Mouse (Mus musculus) myocyte (in vitro differentiated cells): ENCODE measurements around the gene Arl16. TPM values are rescaled to one million over a fixed set of nuclear protein-coding genes. Genes with fewer than 3 reads are reported as not detected.
"Not testable (repeated sequence)": the region's sequence is repeated elsewhere in the genome, so short reads cannot be mapped to it uniquely, and the experiment has no call there.

Experiments used
- H3K27me3 ChIP-seq: one replicate; pipeline ENCODE4 v1.6.1; 2011; ENCODE audit not compliant: control insufficient read depth, insufficient read depth, insufficient read length
- H3K36me3 ChIP-seq: one replicate; pipeline ENCODE4 v1.6.1; 2011; ENCODE audit not compliant: control insufficient read depth, insufficient read depth
- H3K4me2 ChIP-seq: one replicate; pipeline ENCODE4 v1.6.1; 2011; ENCODE audit warnings: low read depth, control low read depth
- H3K4me3 ChIP-seq: one replicate; pipeline ENCODE4 v1.5.1; 2011; ENCODE audit warnings: mild to moderate bottlenecking, control low read depth, moderate library complexity
- H3K79me2 ChIP-seq: one replicate; pipeline ENCODE4 v1.6.1; 2011; ENCODE audit not compliant: control insufficient read depth, insufficient read depth
- H3ac ChIP-seq: one replicate; pipeline ENCODE4 v1.6.1; 2011; ENCODE audit not compliant: control insufficient read depth, insufficient read length
- CEBPB ChIP-seq: IDR thresholded peaks from 2 replicates; pipeline ENCODE4 v1.6.1; 2011; ENCODE audit warnings: mild to moderate bottlenecking, moderate library complexity; ENCODE audit not compliant: poor library complexity, insufficient read depth, severe bottlenecking
- E2F4 ChIP-seq: IDR thresholded peaks from one replicate; pipeline ENCODE4 v1.6.1; 2011; ENCODE audit warnings: mild to moderate bottlenecking, control low read depth, moderate library complexity; ENCODE audit not compliant: insufficient read depth
- MAX ChIP-seq: IDR thresholded peaks from one replicate; pipeline ENCODE4 v1.6.1; 2011; ENCODE audit warnings: low read depth, mild to moderate bottlenecking, control low read depth
- MYOD1 ChIP-seq, 3 experiments: IDR thresholded peaks; one replicate each; pipeline ENCODE4 v1.6.1; 2011; ENCODE audit warnings: control low read depth in 2 of 3, low read depth in 2 of 3, mild to moderate bottlenecking in 2 of 3, moderate library complexity in 1 of 3; ENCODE audit not compliant: insufficient read length in 2 of 3, control insufficient read depth in 1 of 3
- MYOG ChIP-seq, 3 experiments: IDR thresholded peaks; one replicate each; pipeline ENCODE4 v1.6.1; 2011; ENCODE audit warnings: control low read depth in 2 of 3, low read depth in 2 of 3, mild to moderate bottlenecking in 2 of 3; ENCODE audit not compliant: insufficient read length in 2 of 3, control insufficient read depth in 1 of 3, insufficient read depth in 1 of 3
- POLR2A ChIP-seq: IDR thresholded peaks from one replicate; pipeline ENCODE4 v1.6.1; 2011; ENCODE audit warnings: low read depth, mild to moderate bottlenecking, control low read depth, moderate library complexity; ENCODE audit not compliant: insufficient read length
- POLR2AphosphoS2 ChIP-seq: IDR thresholded peaks from one replicate; pipeline ENCODE4 v1.6.1; 2011; ENCODE audit warnings: low read depth, control low read depth; ENCODE audit not compliant: insufficient read length
- REST ChIP-seq: IDR thresholded peaks from one replicate; pipeline ENCODE4 v1.6.1; 2011; ENCODE audit warnings: mild to moderate bottlenecking, control low read depth, moderate library complexity; ENCODE audit not compliant: insufficient read depth, insufficient read length
- SRF ChIP-seq: IDR thresholded peaks from one replicate; pipeline ENCODE4 v1.6.1; 2011; ENCODE audit warnings: low read depth; ENCODE audit not compliant: control insufficient read depth, insufficient read length
- TCF12 ChIP-seq: IDR thresholded peaks from one replicate; pipeline ENCODE4 v1.6.1; 2011; ENCODE audit warnings: mild to moderate bottlenecking, control low read depth; ENCODE audit not compliant: poor library complexity, insufficient read depth, severe bottlenecking
- TCF3 ChIP-seq: IDR thresholded peaks from one replicate; pipeline ENCODE4 v1.6.1; 2011; ENCODE audit warnings: low read depth, control low read depth; ENCODE audit not compliant: insufficient read length
- USF1 ChIP-seq: IDR thresholded peaks from one replicate; pipeline ENCODE4 v1.6.1; 2011; ENCODE audit warnings: low read depth, mild to moderate bottlenecking, control low read depth, moderate library complexity
- polyA plus RNA-seq: library from polyadenylated mRNA; unstranded; fragments of >200 nt; fragmentation: generic; extraction: Trizol; gene quantifications from one replicate; pipeline ENCODE4 v1.2.1, GENCODE M21; 2012; ENCODE audit warnings: missing spikeins

The Arl16 gene
- polyA plus RNA-seq, result 15.6 TPM

- peak within 1 kb of the TSS; percentile 91 for H3K4me2 ChIP-seq
- H3K27me3 ChIP-seq, result no peaks in the 10 kb centered on the region
- TF ChIP-seq REST (no peak), POLR2AphosphoS2 (peak; percentile 91), USF1 (no peak), SRF (peak; percentile 10), POLR2A (peak; percentile 88), MAX (no peak), MYOD1 (IDR thresholded peaks at IDR 0.05; ENCODE audit: control insufficient read depth in 1 of 3, insufficient read length in 2 of 3, low read depth in 2 of 3) (no peak), E2F4 (no peak), TCF3 (no peak), CEBPB (no peak), TCF12 (no peak), MYOG (IDR thresholded peaks at IDR 0.05; ENCODE audit: control insufficient read depth in 1 of 3, insufficient read depth in 1 of 3, insufficient read length in 2 of 3, low read depth in 2 of 3) (peak in 1 of 3 experiments; percentile 55)
- H3K4me3 ChIP-seq, result peak within 1 kb of the TSS; percentile 74
- H3K79me2 ChIP-seq, result peaks cover 22% of the 10 kb centered on the region
- H3K36me3 ChIP-seq, result peaks cover 20% of the 10 kb centered on the region
- peak within 1 kb of the TSS; percentile 67 for H3ac ChIP-seq
Observed at GRCm38 (mm10) chr11:120467051-120467735, at the start of gene Arl16. Arl16 (minus strand) TSS chr11:120467607.

GRCm38 (mm10) chr11:120517147-120517546 lies 49.7 kb upstream of the Arl16 start:
- no peak for TF ChIP-seq MAX
- Histone ChIP-seq H3K4me3 (no peak overlapping the region), H3K36me3 (no peaks in the 10 kb centered on the region), H3K4me2 (no peak overlapping the region), H3ac (no peak overlapping the region), H3K27me3 (no peaks in the 10 kb centered on the region), H3K79me2 (no peaks in the 10 kb centered on the region)

- Histone ChIP-seq H3K4me3 (no peak overlapping the region), H3ac (no peak overlapping the region), H3K4me2 (no peak overlapping the region), H3K27me3 (no peaks in the 10 kb centered on the region), H3K79me2 (no peaks in the 10 kb centered on the region), H3K36me3 (no peaks in the 10 kb centered on the region)
- TF ChIP-seq MYOD1 (IDR thresholded peaks at IDR 0.05; ENCODE audit: control insufficient read depth in 1 of 3, insufficient read length in 2 of 3, low read depth in 2 of 3), result no peak
- no peak for TF ChIP-seq POLR2AphosphoS2
- no peak for TF ChIP-seq CEBPB
- no peak for TF ChIP-seq MYOG (IDR thresholded peaks at IDR 0.05; ENCODE audit: control insufficient read depth in 1 of 3, insufficient read depth in 1 of 3, insufficient read length in 2 of 3, low read depth in 2 of 3)
- TF ChIP-seq E2F4, result no peak
- no peak for TF ChIP-seq TCF3
- TF ChIP-seq MAX, result no peak
- no peak for TF ChIP-seq SRF
- no peak for TF ChIP-seq POLR2A
- no peak for TF ChIP-seq REST
- no peak for TF ChIP-seq TCF12
- no peak for TF ChIP-seq USF1
Observed at GRCm38 (mm10) chr11:120515611-120516010, 48.2 kb upstream of the Arl16 start.

- not testable (repeated sequence) for H3ac ChIP-seq, H3K4me3 ChIP-seq, H3K27me3 ChIP-seq, H3K79me2 ChIP-seq, H3K4me2 ChIP-seq, H3K36me3 ChIP-seq
Observed at GRCm38 (mm10) chr11:120514262-120514661, 46.9 kb upstream of the Arl16 start.

- TF ChIP-seq MAX, result no peak
- TF ChIP-seq E2F4, result no peak
- TF ChIP-seq MYOG (IDR thresholded peaks at IDR 0.05; ENCODE audit: control insufficient read depth in 1 of 3, insufficient read depth in 1 of 3, insufficient read length in 2 of 3, low read depth in 2 of 3), result peak in 1 of 3 experiments; percentile 8
- TF ChIP-seq MYOD1 (IDR thresholded peaks at IDR 0.05; ENCODE audit: control insufficient read depth in 1 of 3, insufficient read length in 2 of 3, low read depth in 2 of 3), result peak in 1 of 3 experiments; percentile 55
- Histone ChIP-seq H3K27me3 (no peaks in the 10 kb centered on the region), H3K4me2 (peak overlapping the region; percentile 16), H3K79me2 (no peaks in the 10 kb centered on the region), H3ac (no peak overlapping the region), H3K4me3 (no peak overlapping the region), H3K36me3 (no peaks in the 10 kb centered on the region)
Observed at GRCm38 (mm10) chr11:120512790-120513453, 45.5 kb upstream of the Arl16 start.
